Mouse (Mus musculus): ENCODE measurements around the gene Nr1h3.

DNA sequence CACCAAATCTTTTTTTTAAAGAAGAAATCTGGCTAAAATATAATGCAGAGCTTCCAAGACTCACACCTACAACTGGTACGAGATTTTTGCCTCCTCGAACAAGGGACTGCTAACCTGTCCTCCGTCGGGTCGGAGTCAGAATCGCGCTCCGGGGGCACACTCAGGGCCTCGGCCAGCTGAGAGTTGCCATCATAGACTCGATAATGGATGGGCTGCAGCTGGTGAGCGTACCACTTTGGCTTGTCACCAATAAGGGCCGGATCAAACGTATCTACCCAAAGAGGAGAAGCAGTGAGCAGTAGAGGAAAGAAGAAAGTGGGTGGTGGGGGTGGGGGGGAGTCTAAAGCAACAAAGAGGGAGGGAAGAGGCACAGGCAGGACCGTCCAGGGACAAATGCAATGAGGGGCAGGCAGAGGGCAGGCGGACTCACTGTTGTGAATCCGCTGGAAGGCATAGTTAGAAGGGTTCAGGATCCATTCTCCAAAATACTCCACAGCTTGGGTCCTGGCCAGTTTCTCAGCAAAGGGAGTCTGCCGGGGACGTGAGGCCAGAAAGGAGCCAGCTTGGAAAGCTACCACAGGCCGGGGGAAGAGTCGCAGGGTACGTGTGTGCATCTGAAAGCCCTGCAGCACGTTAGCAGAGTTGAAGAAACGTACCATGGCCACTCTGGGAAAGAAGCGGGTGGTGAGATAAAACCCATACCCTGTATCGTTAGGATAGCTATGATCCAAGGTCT is 32.9 kb downstream of the Nr1h3 start:
- TF ChIP-seq CTCF (IDR thresholded peaks at IDR 0.05; ENCODE audit: control insufficient read depth, insufficient read depth, low read length) (no peak), POLR2A (IDR thresholded peaks at IDR 0.05; ENCODE audit: borderline replicate concordance, control insufficient read depth, low read depth, low read length) (no peak)
